ENCODE assay signal across 20 mouse cellular contexts in the genomic region with DNA sequence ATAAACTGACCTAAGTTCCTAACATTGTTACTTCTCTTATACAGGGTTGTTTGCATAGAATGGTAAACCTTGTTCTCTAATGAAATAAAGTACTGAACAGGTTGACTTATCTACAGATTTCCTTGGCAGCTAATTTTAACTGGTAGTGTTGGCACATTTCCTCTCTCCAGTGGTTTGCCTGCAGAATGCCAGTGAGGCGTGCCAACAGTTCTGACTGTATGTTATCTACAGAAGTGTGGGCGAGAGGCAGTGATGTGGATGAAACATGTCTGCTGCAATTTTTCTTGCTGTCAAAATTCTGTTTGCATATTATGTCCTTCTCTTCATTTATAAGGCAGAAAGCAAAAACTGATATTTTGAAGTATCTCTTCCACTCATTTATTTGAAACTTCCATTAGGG. TPM values are rescaled to one million over a fixed set of nuclear protein-coding genes. Genes with fewer than 3 reads are reported as not detected.
DNase-seq lines count a peak whose midpoint lies in the region; ATAC-seq and TF ChIP-seq lines count a peak whose summit lies in the region.
"Had no signal": no experiment of that assay in that cellular context is flagged by ENCODE, and none has a peak within 500 bp of the region (broad histone marks: within the 10 kb centered on the region; RNA-seq: fewer than 3 reads in every experiment).

No protein-coding gene starts in this region.

- H3K4me3 ChIP-seq in hindbrain, postnatal 0 days (ENCODE audit: low read length), result no peak overlapping the region
- H3K4me3 ChIP-seq in hindbrain, embryonic 10.5 days, result no peak overlapping the region
- no peak overlapping the region for H3K4me3 ChIP-seq in MEL (ENCODE audit: control insufficient read depth in 1 of 2, insufficient read depth in 1 of 2, low read depth in 2 of 2, low read length in 2 of 2)
- no peak overlapping the region for H3K4me3 ChIP-seq in forebrain, embryonic 12.5 days (replicated peaks)
- H3K4me3 ChIP-seq: gastrocnemius, adult 2 months; left cerebral cortex, adult 2 months; limb, embryonic 15.5 days; midbrain, embryonic 15.5 days had no signal

- peak; percentile 33 for DNase-seq in hindbrain, postnatal 0 days (ENCODE audit: low spot score)
- DNase-seq in hindbrain, embryonic 10.5 days (ENCODE audit: low spot score), result no peak
- peak; percentile 52 for DNase-seq in MEL (ENCODE audit: low read depth, low spot score)
- DNase-seq in NIH3T3 (ENCODE audit: low read depth), result peak; percentile 52
- DNase-seq in heart, postnatal 36 days, result peak; percentile 17 to 22
- DNase-seq in gastrocnemius, postnatal 25 days, result no peak
- DNase-seq: cerebellum, adult 2 months; embryo, embryonic 11 days; gastrocnemius, adult 2 months; kidney, adult 8-10 months; kidney, postnatal 4 days; thymus, adult 18-20 months had no signal

- intact Hi-C loops in heart, postnatal 36 days (cut with DNase I), result loop anchor here (5.0 kb wide), 1 partner anchor 235 kb away; a partner anchor contains a TSS

- no peaks in the 10 kb centered on the region for H3K36me3 ChIP-seq in hindbrain, postnatal 0 days (ENCODE audit: insufficient read depth, low read length)
- H3K36me3 ChIP-seq in hindbrain, embryonic 10.5 days, result no peaks in the 10 kb centered on the region
- peaks cover 0 to 12% of the 10 kb centered on the region in 2 experiments; a peak in 2 of 4 replicates for H3K36me3 ChIP-seq in MEL (ENCODE audit: control insufficient read depth in 1 of 2, insufficient read depth in 2 of 2, low read length in 2 of 2)
- H3K36me3 ChIP-seq in forebrain, embryonic 12.5 days (replicated peaks), result no peaks in the 10 kb centered on the region
- H3K36me3 ChIP-seq: limb, embryonic 15.5 days; midbrain, embryonic 15.5 days had no signal

- no peak for TF ChIP-seq POLR2A in MEL (IDR thresholded peaks at IDR 0.05; ENCODE audit: control insufficient read depth in 1 of 2, insufficient read depth in 1 of 2, low read depth in 1 of 2, low read length in 2 of 2, poor library complexity in 1 of 2)

- no peaks in the 10 kb centered on the region; the same call in 1 of the 2 replicates for H3K79me2 ChIP-seq in MEL (ENCODE audit: control insufficient read depth, insufficient read depth, low read length, poor library complexity)

- H3K9ac ChIP-seq in hindbrain, postnatal 0 days (replicated peaks; ENCODE audit: low read length), result no peak overlapping the region
- no peak overlapping the region for H3K9ac ChIP-seq in MEL (ENCODE audit: control insufficient read depth, low read depth, low read length, poor library complexity, severe bottlenecking)
- no peak overlapping the region for H3K9ac ChIP-seq in forebrain, embryonic 12.5 days
- H3K9ac ChIP-seq: limb, embryonic 15.5 days; midbrain, embryonic 15.5 days had no signal

- no peaks in the 10 kb centered on the region for H3K27me3 ChIP-seq in hindbrain, postnatal 0 days (ENCODE audit: insufficient read depth, low read length)
- H3K27me3 ChIP-seq in hindbrain, embryonic 10.5 days (ENCODE audit: insufficient read depth, poor library complexity, severe bottlenecking), result no peaks in the 10 kb centered on the region
- H3K27me3 ChIP-seq in MEL (ENCODE audit: control insufficient read depth in 1 of 2, insufficient read depth in 2 of 2, low read length in 2 of 2), result no peaks in the 10 kb centered on the region
- no peaks in the 10 kb centered on the region for H3K27me3 ChIP-seq in forebrain, embryonic 12.5 days
- H3K27me3 ChIP-seq: limb, embryonic 15.5 days; midbrain, embryonic 15.5 days had no signal

- TF ChIP-seq EP300 in MEL (IDR thresholded peaks at IDR 0.05; ENCODE audit: low read depth in 1 of 2, low read length in 2 of 2), result peak; percentile 55 to 61

- no peak overlapping the region for H3K27ac ChIP-seq in hindbrain, postnatal 0 days
- no peak overlapping the region for H3K27ac ChIP-seq in hindbrain, embryonic 10.5 days
- no peak overlapping the region for H3K27ac ChIP-seq in MEL (ENCODE audit: control insufficient read depth, low read depth, low read length)
- H3K27ac ChIP-seq in forebrain, embryonic 12.5 days, result no peak overlapping the region
- H3K27ac ChIP-seq: gastrocnemius, adult 2 months; left cerebral cortex, adult 2 months; limb, embryonic 15.5 days; macrophage; midbrain, embryonic 15.5 days had no signal

- no peak overlapping the region for H3K4me2 ChIP-seq in hindbrain, postnatal 0 days (ENCODE audit: low read depth, low read length)
- H3K4me2 ChIP-seq in forebrain, embryonic 12.5 days, result no peak overlapping the region
- H3K4me2 ChIP-seq: limb, embryonic 15.5 days; midbrain, embryonic 15.5 days had no signal

- no peak for ATAC-seq in hindbrain, postnatal 0 days
- no peak for ATAC-seq in forebrain, embryonic 12.5 days (ENCODE audit: low FRiP score)
- ATAC-seq: activated CD4-positive, CD25-positive, alpha-beta regulatory T cell, adult 4 months; CD4-positive, CD25-positive, alpha-beta regulatory T cell, adult 4 months; forebrain, embryonic 16.5 days; midbrain, embryonic 15.5 days had no signal

- no peaks in the 10 kb centered on the region for H3K9me3 ChIP-seq in hindbrain, postnatal 0 days (ENCODE audit: low read length)
- H3K9me3 ChIP-seq in hindbrain, embryonic 10.5 days, result no peaks in the 10 kb centered on the region
- no peaks in the 10 kb centered on the region for H3K9me3 ChIP-seq in MEL (replicated peaks; ENCODE audit: insufficient read depth, low read length)
- no peaks in the 10 kb centered on the region for H3K9me3 ChIP-seq in forebrain, embryonic 12.5 days
- H3K9me3 ChIP-seq: limb, embryonic 15.5 days; midbrain, embryonic 15.5 days had no signal

- no peak for TF ChIP-seq CTCF in hindbrain, postnatal 0 days (IDR thresholded peaks at IDR 0.05; ENCODE audit: low read depth)
- TF ChIP-seq CTCF in MEL (IDR thresholded peaks at IDR 0.05 in 2 of 3, conservative IDR thresholded peaks at IDR 0.05 in 1 of 3; ENCODE audit: control insufficient read depth in 1 of 3, insufficient read depth in 1 of 3, low read depth in 2 of 3, low read length in 3 of 3, poor library complexity in 1 of 3, severe bottlenecking in 1 of 3), result no peak

- H3K4me1 ChIP-seq in hindbrain, postnatal 0 days (ENCODE audit: insufficient read depth, low read length), result peaks cover 6% of the 10 kb centered on the region
- H3K4me1 ChIP-seq in hindbrain, embryonic 10.5 days (replicated peaks), result peaks cover 13% of the 10 kb centered on the region
- H3K4me1 ChIP-seq in MEL (ENCODE audit: control insufficient read depth in 1 of 2, insufficient read depth in 2 of 2, low read length in 2 of 2), result peaks cover 5 to 6% of the 10 kb centered on the region in 2 experiments
- H3K4me1 ChIP-seq in forebrain, embryonic 12.5 days, result peaks cover 14% of the 10 kb centered on the region

- no peak for TF ChIP-seq RAD21 in MEL (IDR thresholded peaks at IDR 0.05; ENCODE audit: low read depth, low read length)

- 51% methylated on average over 2 of the region's 2 CpGs for WGBS in hindbrain, postnatal 0 days
- WGBS in hindbrain, embryonic 10.5 days, result 88% methylated on average over 2 of the region's 2 CpGs
- 94% methylated on average over 2 of the region's 2 CpGs for WGBS in forebrain, embryonic 12.5 days

TF ChIP-seq in MEL, 35 proteins besides CTCF, POLR2A, EP300 and RAD21:
- TF ChIP-seq ELF1 (IDR thresholded peaks at IDR 0.05; ENCODE audit: low read depth, low read length), result no peak
- TF ChIP-seq GATA1 (IDR thresholded peaks at IDR 0.05; ENCODE audit: low read depth, low read length), result peak; percentile 48
- TF ChIP-seq MAX (IDR thresholded peaks at IDR 0.05; ENCODE audit: low read length), result no peak
- no peak for TF ChIP-seq POLR2AphosphoS5 (IDR thresholded peaks at IDR 0.05; ENCODE audit: borderline replicate concordance, low read depth, low read length)
- no peak for TF ChIP-seq CHD1 (IDR thresholded peaks at IDR 0.05; ENCODE audit: low read depth, low read length)
- TF ChIP-seq MEF2A (IDR thresholded peaks at IDR 0.05; ENCODE audit: extremely low read depth, insufficient replicate concordance, low read depth, low read length, poor library complexity, severe bottlenecking), result no peak; the same call in 1 of the 2 replicates
- no peak for TF ChIP-seq MYB (IDR thresholded peaks at IDR 0.05; ENCODE audit: low read depth, low read length)
- no peak for TF ChIP-seq SMC3 (IDR thresholded peaks at IDR 0.05; ENCODE audit: low read depth, low read length)
- no peak for TF ChIP-seq TAL1 (IDR thresholded peaks at IDR 0.05; ENCODE audit: low read length)
- TF ChIP-seq E2F4 (IDR thresholded peaks at IDR 0.05; ENCODE audit: borderline replicate concordance, low read depth, low read length), result no peak
- TF ChIP-seq ZMIZ1 (IDR thresholded peaks at IDR 0.05; ENCODE audit: low read depth, low read length), result no peak
- TF ChIP-seq RCOR1 (IDR thresholded peaks at IDR 0.05; ENCODE audit: low read depth, low read length), result peak; percentile 53; the same call in 1 of the 2 replicates
- TF ChIP-seq ETS1 (IDR thresholded peaks at IDR 0.05; ENCODE audit: low read depth, low read length), result 0 out of 2 replicates have a peak, but pooled peaks have one; percentile 45

RNA-seq across cellular contexts. Expression of a gene that starts 2.4 kb away (rescaled TPM):
- total RNA-seq in hindbrain, postnatal 0 days (2014; rRNA removed), result 0.68 and 1.8 TPM in 2 replicates
- polyA plus RNA-seq in hindbrain, postnatal 0 days (2015; fragmentation: Nextera tagmentation; extraction: Ambion mirVana), result 6.4 and 7.5 TPM in 2 replicates
- 1.6 and 3.0 TPM in 2 replicates for polyA plus RNA-seq in hindbrain, embryonic 10.5 days (2016; fragmentation: Nextera tagmentation; extraction: Ambion mirVana)
- not detected in 2 replicates for total RNA-seq in MEL (2012; rRNA removed)
- polyA plus RNA-seq in MEL (2012; ENCODE audit: insufficient read depth in 1 of 2, insufficient read length in 2 of 2, low read depth in 1 of 2, low replicate concordance in 2 of 2, missing spikeins in 1 of 2), result not detected
- 1 to 10 TPM; 1.9 to 2.2 TPM for total RNA-seq in heart, postnatal 36 days (2021)
- 1.3 and 2.3 TPM in 2 replicates for polyA plus RNA-seq in forebrain, embryonic 12.5 days (2016; fragmentation: Nextera tagmentation; extraction: Ambion mirVana)
- total RNA-seq in gastrocnemius, postnatal 25 days (2021), result under 1 TPM; 0.31 to 0.96 TPM
- polyA plus RNA-seq: activated CD4-positive, CD25-positive, alpha-beta regulatory T cell, adult 4 months; macrophage had no signal

RNA-seq across cellular contexts. Expression of a gene that starts 2.8 kb away (rescaled TPM):
- total RNA-seq in hindbrain, postnatal 0 days (2014; rRNA removed), result 11.2 and 16.2 TPM in 2 replicates
- polyA plus RNA-seq in hindbrain, postnatal 0 days (2015; fragmentation: Nextera tagmentation; extraction: Ambion mirVana), result 15.6 and 17.5 TPM in 2 replicates
- polyA plus RNA-seq in hindbrain, embryonic 10.5 days (2016; fragmentation: Nextera tagmentation; extraction: Ambion mirVana), result 15.1 and 15.4 TPM in 2 replicates
- 1.0 and 1.9 TPM in 2 replicates for total RNA-seq in MEL (2012; rRNA removed)
- polyA plus RNA-seq in MEL (2012; ENCODE audit: insufficient read depth in 1 of 2, insufficient read length in 2 of 2, low read depth in 1 of 2, low replicate concordance in 2 of 2, missing spikeins in 1 of 2), result 1 to 10 TPM in 1 of 2 experiments, not detected in 1; 2.6 TPM
- 1 to 10 TPM; 6.3 to 7.2 TPM for total RNA-seq in heart, postnatal 36 days (2021)
- polyA plus RNA-seq in forebrain, embryonic 12.5 days (2016; fragmentation: Nextera tagmentation; extraction: Ambion mirVana), result 20.3 and 22.2 TPM in 2 replicates
- 1 to 10 TPM; 2.4 to 2.5 TPM for total RNA-seq in gastrocnemius, postnatal 25 days (2021)

Comparison
In these comparisons a context has a peak if more than half of its experiments do, and no peak if none do; other contexts are left out.
1. DNase-seq: peak in hindbrain, postnatal 0 days (single experiment), MEL (single experiment), NIH3T3 (single experiment) and heart, postnatal 36 days (2 of 2); none in hindbrain, embryonic 10.5 days (single experiment) and gastrocnemius, postnatal 25 days (single experiment).